Mouse (Mus musculus) neutrophil, adult 65 days (primary cell): Measurements from ENCODE around the gene Lrrc38. TPM values are rescaled to one million over a fixed set of nuclear protein-coding genes. Genes with fewer than 3 reads are reported as not detected.

Experiments used
- total RNA-seq: library from RNA; stranded (reverse); gene quantifications from 2 replicates; pipeline ENCODE4 v1.2.4, GENCODE M21; 2023

Gene Lrrc38
- total RNA-seq: not detected in 2 replicates

GRCm38 (mm10) chr4:143349484-143349906 is at the start of gene Lrrc38:
Gene Lrrc38 (plus strand): TSS chr4:143349757.

GRCm38 (mm10) chr4:143394181-143394580 is 44.6 kb downstream of the Lrrc38 start, which contains the start of gene Pramel1:
Gene Pramel1 (plus strand): TSS chr4:143394428.

GRCm38 (mm10) chr4:143412219-143413092 is 62.9 kb downstream of the Lrrc38 start, which contains the start of gene Pramef8:
Gene Pramef8 (plus strand): TSS chr4:143412426.

Other genes starting within 250 kb of the Lrrc38 start
- 53.5 and 59.7 TPM in 2 replicates for gene Prdm2, start 136.8 kb upstream of the Lrrc38 start, total RNA-seq
- 1.1 and 2.5 TPM in 2 replicates for gene Pdpn, start 50.2 kb upstream of the Lrrc38 start, total RNA-seq
- gene Pramel1, start 44.7 kb downstream of the Lrrc38 start, total RNA-seq: not detected in 2 replicates
- 52.0 and 56.6 TPM in 2 replicates for gene Pramef8, start 62.7 kb downstream of the Lrrc38 start, total RNA-seq
- gene Oog4, start 100.6 kb downstream of the Lrrc38 start, total RNA-seq: not detected in 2 replicates
- gene Gm13043, start 161.6 kb downstream of the Lrrc38 start, total RNA-seq: not detected in 2 replicates
- gene Gm13040, start 186.2 kb downstream of the Lrrc38 start, total RNA-seq: not detected in 2 replicates
- gene BC080695, start 201.9 kb downstream of the Lrrc38 start, total RNA-seq: not detected in 2 replicates
- not detected in 2 replicates for gene Gm13057, start 202.0 kb downstream of the Lrrc38 start, total RNA-seq